Mouse (Mus musculus): Measurements from ENCODE around the gene Tuba1a.

DNA sequence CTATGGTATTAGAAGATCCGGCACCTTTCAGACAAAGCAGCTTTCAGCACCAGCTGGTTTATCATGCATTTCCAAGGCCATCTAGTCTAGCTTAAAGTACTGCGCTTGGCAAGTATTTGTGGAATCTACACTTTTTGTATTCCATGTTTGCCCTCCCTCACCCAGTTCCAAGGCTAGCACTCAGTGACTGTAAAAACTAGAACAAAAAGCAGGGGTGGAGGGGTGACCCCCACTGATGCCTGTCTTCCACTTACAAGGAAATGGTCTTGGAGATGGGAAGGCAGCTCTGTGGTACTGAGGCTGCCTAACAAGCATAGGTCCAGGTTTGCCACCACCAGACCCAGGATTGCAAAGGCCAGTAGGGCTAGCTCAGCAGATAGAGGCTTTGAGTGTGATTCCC, 50.9 kb downstream of the Tuba1a start:
- TF ChIP-seq CTCF (IDR thresholded peaks at IDR 0.05; ENCODE audit: insufficient read depth, low read depth, low read length) = no peak
- TF ChIP-seq POLR2A (IDR thresholded peaks at IDR 0.05; ENCODE audit: insufficient read depth, low read depth, low read length) = no peak

Measured in olfactory bulb, adult 2 months (tissue).